Mouse (Mus musculus) spleen, postnatal 36 days (tissue): ENCODE measurements around the gene Gabrr1.
"Not testable (repeated sequence)": the region's sequence is repeated elsewhere in the genome, so short reads cannot be mapped to it uniquely, and the experiment has no call there.

Experiments
- DNase-seq, 2 experiments: peaks; one replicate each; pipeline ENCODE4 v3.0.0; 2022; ENCODE audit warnings: low spot score in 2 of 2, mixed read lengths in 1 of 2

Gene Gabrr1

DNA sequence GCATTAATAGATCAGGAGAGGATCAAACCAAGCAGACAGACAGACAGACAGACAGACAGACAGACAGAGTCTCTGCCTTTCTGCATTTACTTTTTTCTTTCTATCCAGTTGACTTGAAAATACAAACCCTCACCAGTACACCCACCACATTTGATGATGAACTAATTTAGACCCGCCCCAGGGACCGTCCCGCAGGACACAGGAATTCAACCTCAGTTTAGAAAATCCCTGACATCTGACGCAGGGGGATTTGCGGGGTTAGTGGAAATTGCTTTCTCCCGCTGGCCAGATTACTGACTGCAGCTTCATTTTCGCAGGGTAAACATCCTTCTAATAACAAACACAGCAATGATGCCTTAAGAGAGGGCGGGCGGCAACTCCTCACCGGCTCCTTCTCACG, at the start of gene Gabrr1:
TSS of gene Gabrr1 (plus strand) at position 301 of the 400 bp plus-strand sequence.
- DNase-seq, result no peak

DNA sequence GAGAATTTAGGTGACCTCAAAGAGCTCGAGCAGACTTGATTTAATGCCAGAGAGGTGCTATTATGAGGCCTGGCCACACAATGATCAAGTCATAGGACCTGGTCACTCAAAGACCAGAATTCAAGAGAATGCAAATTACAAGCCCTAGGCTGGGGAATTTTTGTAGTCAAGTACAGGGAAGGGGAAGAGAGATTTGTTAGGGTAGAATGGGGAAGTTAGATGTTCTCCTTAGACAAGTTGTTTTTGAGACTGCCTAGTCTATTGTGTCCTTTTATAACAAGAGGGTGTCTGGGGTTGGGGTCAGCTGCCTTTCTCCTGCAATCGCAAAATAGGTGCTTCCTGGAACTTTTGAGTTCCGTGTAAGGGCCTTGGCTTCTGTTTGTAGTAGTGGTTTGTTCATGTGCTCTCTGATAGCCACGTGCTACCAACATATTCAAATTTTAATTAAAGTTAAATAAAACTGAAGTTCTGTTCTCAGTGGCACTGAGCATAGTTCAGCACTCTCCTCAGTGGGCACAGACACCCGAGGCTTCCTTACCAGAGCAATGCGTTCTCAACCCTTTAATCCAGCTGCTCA, 33.1 kb upstream of the Gabrr1 start:
- peak; percentile 37 for DNase-seq

DNA sequence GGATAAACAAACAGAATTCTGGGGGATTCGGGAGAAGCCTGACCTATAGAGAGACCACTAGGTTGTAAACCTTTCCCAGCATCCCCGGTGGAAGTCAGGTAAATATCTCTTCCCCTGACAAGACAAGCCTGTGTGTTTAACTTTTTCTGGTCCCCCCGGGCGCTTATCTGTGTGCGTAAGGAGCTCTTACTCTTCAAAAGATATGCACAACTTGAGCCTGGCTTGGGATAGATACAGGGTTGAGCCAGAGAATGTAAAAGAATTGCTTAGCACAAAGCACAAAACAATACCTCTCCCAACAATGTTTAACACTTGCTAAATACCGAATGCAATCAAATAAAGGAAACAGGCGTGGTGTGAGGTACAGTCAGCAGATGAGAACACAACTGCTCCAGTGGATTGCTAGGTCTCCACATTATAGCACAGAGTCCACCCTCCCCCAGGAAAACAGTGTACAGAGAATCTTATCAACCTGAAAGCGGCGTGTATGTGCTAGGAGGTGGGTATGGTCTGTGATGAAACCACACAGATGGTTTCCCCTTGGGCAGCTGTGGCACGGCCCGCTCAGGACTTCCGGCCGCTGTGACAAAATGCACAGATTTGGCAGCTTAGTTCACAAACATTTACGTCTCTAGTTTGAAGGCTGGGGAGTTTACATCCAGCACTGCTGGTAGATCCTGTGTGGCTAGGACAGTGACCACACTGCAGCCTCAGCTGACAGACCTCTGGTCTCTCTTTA, 22.4 kb upstream of the Gabrr1 start:
- peak; percentile 49 to 54 for DNase-seq

DNA sequence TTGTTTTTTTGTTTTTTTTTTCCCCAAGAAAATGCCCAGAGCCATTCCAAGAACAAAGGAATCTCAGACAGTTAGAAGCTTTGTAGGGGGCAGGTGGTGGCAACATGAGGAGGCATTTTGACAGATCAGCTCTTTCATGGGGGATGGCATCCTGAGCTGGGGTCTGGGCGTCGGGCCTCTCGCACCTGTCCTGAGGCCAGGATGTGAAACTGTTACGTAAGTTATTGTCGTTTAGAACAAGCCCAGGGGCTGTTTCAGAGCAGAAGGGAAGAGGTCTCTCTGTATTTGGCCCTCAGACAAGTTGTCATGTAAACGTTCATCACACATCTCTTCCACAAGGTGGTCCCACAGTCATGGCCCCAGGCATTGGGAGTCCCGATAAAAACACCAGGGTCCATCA, 21.5 kb upstream of the Gabrr1 start:
- peak; percentile 64 to 66 for DNase-seq

DNA sequence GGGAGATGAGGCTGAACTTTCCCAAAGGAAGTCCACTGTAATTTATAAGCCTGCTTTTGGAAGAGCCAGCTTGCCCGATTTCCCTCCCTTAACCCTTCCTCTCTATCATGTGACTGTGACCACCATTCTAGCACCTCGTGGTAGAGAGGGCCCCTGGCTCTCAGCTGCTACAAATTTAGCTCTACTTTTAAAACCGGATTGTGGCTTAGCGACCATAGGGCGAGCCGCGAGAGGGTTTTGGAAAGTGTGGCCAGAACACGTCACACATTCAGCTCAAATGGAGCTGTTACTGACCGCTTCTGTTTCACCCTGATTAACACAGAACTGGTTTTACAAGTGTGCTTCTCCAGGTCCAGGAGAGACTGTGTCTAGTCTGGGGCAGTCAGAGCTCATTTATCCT, 21.0 kb upstream of the Gabrr1 start:
- peak; percentile 20 to 33 for DNase-seq

DNA sequence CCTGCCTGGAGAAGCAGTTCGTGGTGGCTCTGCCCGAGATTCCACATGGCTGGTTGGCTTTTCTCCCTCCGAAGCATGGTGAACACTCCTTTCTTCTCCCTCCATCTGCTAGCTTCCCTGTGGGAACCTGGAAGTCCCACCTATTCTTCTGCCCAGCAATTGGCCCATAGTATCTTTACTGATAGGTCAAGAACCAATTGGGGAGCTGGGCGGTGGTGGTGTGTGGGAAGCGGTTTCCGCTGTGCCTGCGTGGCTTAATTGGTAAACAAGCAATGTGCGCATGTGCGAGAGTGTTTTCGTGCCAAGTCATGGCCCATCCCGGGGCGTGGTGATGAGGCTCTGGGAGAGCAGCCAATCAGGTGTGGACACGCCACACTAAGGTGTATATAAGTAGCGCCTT, 19.5 kb upstream of the Gabrr1 start:
- DNase-seq, result not testable (repeated sequence)

DNA sequence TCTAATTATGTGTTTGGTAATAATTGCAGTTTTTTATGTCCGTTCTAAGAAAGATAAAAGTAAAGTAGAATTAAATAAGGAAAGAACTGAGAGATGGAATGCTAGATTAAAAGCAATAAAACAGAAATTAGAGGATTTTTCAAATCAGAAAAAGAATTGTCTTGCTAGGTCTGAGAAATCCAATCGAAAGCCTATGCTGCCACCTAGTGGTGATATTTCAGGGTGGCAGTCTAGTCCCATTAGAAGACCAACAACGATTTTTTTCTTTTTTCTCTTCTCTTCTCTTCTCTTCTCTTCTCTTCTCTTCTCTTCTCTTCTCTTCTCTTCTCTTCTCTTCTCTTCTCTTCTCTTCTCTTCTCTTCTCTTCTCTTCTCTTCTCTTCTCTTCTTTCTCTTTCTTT, 13.2 kb upstream of the Gabrr1 start:
- DNase-seq, result peak; percentile 57 to 66

DNA sequence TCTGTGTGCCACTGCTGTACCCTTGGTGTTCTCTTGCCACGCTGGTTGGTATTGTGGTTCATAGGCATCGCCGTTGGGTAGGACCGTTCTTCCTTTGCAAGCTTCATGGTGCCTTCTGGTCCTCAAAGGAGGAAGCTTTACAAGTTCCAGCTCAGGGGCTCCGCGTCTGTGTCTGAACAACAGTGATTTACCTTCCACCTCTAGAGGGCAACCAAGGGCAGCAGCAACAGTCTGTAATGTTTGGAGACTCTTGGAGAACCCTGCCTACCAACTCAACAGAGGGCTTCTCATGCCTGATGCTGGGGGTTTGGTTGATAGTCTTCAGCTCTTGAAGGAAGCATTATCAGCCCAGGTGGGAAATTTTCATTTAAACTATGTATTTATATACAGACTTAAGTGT, 7.8 kb upstream of the Gabrr1 start:
- DNase-seq, result peak; percentile 50 to 66

DNA sequence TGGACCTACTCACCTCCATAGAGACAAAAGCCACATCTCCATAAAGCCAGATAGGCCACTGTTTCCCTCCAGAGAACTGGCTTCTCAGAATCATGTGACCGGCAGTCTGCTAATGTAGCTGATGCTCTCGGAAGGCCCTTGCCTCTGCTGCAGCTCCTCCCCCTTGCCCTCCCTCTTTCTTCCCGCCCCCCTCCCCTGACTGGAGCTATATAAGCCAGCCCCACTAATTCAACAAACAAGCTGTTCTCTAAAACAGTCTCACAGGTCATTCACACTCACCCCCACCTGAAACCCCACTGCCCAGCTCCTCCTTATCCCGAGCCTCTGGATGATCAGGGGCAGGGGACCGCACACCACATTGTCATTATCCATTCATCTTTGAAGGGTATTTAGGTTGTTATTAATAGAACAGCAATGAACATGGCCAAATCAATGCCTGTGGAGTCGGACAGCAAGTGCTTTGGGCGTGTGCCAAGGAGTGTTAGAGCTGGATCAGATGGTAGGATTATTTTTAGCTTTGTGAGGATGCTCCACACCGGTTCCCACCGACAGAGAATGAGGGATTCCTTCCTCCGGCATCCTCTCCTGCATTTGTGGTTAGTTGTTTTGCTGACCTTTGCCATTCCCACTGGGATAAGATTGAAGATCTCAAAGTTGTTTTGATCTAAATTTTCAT, 6.8 kb upstream of the Gabrr1 start:
- no peak for DNase-seq

DNA sequence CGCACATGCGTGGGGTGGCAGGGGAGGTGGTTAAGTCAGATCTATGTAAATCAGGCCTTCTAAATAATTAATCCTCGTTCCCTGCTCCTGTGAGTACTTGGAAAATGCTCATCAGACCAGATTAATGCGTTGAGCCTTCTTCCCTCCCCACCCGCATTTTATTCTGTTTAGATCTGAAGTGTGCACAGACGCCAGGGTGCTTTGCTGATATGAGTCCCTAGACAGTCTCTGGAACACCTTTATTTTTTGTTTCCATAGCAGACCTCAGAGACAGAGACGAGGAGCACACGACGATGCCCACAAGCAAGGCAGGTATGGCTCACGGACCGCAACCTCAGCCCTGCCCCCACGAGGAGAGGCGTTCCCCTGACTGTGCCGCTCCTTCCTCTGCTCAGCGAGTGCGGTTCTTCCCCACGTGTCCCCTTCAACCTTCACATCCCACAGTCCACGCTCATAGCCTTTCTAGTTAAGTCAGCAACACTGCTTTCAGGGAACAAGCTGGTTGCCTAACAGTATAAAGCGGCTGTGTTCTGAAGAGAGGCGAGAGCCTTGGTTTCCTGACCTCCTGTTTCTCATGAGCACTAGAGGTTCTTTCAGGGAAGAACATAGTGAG, 14.5 kb downstream of the Gabrr1 start:
- no peak for DNase-seq

DNA sequence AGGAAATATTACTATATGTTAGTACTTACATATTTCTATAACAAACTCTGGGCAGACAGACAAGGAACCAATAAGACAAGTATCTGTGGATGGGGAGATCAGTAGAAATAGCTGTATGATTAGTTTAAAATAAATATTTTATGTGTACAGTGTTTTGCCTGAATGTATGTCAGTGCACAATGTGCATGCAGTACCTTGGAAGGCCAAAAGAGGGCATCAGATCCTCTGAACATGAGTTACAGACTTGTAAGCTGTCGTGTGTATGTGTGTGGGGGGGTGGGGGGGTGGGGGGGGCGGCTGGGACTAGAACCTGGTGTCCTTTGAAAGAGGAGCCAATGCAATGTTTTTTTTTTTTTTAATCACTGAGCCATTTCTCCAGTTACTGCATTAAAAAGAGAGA, 15.5 kb downstream of the Gabrr1 start:
- DNase-seq, result peak in 1 of 2 experiments; percentile 25

DNA sequence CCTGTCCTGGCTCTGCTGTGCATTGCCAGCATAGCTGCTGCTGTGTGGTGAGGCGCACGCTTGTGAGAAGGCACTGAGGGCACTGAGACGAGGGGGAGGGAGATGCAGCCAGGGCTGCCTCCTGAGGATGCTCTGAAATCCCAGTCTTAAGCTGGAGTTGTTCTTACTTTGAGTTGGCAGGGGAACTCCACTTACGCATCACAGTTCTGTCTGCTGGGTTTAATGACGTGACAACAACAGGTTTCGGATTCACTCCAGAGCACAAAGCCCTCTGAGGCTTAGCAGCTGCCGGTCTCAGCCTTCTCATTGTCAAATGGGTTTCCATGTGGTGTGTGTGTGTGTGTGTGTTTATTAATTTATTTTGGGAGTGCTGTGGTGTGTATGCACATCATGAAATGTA, 16.8 kb downstream of the Gabrr1 start:
- DNase-seq, result no peak

DNA sequence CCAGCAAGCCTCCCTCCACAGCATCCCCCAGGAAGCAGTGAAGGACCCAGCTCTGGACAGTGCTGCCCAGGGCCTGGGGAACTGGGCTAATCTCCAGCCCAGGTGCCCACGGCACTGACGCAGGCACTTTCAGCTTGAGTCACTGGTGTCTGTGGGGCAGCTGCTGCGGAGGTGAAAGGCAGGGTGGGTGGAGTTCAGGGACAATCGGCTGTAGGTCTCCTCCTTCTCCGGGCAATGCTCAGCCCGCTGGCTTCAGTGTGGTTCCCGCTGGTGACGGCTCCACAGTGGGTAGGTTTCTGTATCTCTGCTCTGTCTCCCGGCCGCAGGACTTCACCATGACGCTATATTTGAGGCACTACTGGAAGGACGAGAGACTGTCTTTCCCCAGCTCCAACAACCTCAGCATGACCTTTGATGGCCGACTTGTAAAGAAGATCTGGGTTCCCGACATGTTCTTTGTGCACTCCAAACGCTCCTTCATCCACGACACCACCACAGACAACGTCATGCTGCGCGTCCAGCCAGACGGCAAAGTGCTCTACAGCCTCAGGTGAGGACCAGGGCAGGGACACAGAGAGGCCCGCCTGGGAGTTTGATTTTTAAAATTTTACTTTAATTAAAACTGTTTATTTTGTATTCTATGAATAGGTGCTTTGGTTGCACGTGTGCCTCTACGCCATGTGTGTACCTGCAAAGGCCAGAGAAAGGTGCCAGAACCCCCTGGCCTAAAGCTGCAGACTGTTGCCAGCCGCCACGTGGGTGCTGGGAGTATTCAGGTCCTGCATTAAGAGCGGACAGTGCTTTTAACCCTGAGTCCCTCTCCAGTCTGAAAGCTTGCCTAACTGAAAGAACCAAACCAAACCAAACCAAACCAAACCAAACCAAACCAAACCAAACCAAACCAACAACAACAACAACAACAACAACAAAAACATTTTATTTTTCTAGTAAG, 20.0 kb downstream of the Gabrr1 start:
- DNase-seq, result no peak

DNA sequence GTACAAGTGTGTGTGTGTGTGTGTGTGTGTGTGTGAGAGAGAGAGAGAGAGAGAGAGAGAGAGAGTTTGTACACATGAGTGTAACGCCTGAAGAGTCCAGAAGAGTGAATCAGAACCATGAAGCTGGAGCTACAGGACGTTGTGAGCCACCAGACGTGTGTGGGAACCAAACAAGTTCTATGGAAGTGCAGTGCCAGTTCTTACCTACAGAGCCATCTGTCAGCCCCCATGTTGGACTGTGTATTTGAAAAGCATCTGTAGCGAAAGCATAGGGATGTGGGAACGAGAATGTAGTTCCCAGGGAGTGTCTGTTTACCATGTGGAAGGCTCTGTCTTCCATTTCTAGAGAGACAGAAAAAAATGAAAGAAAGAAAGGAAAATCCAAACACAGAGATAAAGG, 51.2 kb downstream of the Gabrr1 start:
- no peak for DNase-seq

DNA sequence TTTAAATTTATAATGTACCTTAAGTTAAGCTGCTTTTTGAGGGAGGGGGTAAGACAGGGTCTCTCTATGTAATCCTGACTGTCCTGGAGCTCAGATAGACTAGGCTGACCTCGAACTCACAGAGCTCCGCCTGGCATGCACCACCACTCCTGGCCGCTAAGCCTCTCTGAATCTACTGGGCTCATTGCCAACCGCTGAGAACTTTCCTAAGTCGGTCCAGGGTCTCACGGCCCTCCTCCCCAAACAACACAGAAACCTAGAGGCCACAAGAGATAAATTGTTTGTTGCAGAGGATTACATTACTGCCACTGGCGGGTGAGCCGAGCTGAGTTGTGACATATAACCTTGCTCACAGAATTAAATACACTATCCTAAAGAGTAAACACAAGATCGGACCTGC, 55.8 kb downstream of the Gabrr1 start:
- DNase-seq, result no peak

DNA sequence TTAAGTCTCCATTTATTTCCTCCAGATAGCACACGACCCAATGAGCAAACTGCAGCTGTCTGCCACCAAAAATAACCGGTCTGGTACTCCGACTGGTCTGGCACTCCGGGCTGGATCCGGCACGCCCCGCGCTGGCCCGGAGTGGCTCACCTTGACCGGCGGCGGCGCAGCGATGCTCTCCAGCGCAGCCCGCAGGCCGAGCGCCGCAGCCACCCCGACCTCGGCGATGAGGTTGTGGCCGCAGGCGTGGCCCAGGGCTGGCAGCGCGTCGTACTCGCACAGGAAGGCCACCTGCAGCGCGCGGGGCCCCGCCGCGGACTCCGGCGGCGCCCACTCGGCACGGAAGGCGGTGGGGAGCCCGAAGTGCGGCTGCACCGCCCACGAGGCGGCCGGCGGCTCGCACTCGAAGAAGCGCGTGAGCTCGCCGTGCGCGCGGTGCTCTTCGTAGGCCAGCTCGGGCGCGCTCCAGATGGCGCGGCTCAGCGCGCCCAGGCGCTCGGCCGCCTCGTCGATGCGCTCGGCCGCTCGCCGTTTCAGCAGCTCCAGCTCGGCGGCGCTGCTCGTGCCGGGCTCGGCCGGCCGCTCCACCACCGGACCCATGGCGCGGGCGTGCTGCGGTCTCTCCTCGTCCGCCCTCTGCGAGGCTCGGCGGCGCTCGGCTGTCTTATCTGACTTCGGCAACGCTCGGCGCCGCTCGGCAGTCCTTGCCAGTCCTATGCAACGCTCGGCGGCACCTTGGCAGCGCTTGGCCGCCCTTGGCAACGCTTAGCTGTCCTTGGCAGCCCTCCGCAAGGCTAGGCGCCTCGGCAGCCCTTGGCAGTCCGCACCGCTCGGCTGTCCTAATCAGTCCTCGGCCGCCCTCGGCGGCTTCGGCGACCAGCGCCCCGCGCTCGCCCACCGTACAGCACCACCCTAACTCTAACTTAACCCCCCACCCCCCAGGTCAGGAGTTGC, 56.7 kb downstream of the Gabrr1 start:
- peak; percentile 43 to 52 for DNase-seq

DNA sequence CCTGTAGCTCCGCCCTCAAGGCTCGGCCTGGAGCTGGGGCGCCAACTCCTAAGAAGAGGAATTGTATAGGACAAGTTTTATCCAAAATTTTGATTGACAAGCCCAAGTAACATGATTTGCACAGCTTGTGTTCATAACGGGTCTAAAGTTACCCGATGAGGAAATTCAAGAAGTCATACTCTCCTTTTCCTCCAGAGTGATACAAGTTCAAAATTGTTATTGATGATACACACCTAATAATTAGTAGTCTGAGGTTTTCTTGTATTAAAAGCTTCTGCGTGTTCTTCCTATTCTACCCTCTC, 57.4 kb downstream of the Gabrr1 start, which contains the start of gene Pm20d2:
TSS of gene Pm20d2 (minus strand) at position 3 of the 302 bp plus-strand sequence.
- DNase-seq, result no peak

DNA sequence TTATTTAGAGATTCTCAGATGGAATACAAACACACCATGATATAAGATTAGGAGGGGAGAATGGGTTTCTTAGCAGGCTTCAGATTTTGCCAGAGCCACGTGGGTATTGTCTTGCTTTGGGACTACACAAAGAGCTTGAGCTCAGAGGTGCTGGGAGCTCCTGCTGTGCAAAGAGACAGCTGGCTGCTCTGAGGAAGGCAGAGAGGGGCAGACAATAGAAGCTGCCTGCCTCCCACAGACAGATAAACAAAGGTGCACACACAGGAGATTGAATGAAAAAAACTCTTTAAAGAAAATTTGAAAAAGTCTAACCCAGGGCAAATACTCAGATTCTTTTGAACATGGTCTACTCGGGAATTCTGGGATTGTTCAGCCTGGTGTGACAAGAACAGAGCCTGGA, 65.8 kb downstream of the Gabrr1 start:
- DNase-seq, result no peak

DNA sequence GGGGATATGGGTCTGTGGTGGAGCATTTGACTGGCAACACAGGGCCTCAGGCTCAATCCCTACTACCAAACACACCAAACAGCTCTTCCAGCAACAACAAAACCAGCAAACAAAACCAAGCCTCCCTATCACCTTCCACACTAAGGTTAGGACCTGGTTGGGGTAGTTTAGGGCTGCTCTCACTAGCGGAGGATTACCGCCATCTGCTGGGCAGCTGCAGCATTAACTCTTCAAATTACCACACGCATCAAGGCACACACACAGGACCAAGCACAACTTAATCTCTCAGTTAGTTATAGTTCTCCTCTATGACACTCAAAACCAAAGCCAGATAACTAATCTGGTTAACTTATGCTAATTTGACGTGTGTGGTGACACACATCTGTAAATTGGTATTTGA, 72.4 kb downstream of the Gabrr1 start:
- peak; percentile 4 to 7 for DNase-seq

DNA sequence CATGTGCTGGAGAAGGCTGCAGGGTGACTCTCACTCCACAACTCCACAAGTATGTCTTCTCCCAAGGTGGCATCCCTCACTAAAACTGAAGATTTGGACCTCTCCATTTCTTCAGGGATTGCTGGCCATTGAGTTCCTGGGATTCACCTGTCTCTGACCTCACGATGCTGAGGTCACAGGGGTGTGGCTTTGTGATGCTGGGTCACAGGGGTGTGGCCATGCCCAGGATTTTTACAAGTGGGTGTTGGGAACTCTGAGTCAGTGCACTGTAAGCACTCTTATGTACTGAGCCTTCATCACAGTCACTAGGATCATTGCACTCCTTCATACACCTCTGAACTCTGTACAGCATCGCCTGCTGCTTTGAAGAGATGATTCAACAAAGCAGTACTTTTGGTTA, 75.2 kb downstream of the Gabrr1 start:
- DNase-seq, result no peak
